Mouse (Mus musculus): ENCODE results near the gene Zmiz1.

DNA sequence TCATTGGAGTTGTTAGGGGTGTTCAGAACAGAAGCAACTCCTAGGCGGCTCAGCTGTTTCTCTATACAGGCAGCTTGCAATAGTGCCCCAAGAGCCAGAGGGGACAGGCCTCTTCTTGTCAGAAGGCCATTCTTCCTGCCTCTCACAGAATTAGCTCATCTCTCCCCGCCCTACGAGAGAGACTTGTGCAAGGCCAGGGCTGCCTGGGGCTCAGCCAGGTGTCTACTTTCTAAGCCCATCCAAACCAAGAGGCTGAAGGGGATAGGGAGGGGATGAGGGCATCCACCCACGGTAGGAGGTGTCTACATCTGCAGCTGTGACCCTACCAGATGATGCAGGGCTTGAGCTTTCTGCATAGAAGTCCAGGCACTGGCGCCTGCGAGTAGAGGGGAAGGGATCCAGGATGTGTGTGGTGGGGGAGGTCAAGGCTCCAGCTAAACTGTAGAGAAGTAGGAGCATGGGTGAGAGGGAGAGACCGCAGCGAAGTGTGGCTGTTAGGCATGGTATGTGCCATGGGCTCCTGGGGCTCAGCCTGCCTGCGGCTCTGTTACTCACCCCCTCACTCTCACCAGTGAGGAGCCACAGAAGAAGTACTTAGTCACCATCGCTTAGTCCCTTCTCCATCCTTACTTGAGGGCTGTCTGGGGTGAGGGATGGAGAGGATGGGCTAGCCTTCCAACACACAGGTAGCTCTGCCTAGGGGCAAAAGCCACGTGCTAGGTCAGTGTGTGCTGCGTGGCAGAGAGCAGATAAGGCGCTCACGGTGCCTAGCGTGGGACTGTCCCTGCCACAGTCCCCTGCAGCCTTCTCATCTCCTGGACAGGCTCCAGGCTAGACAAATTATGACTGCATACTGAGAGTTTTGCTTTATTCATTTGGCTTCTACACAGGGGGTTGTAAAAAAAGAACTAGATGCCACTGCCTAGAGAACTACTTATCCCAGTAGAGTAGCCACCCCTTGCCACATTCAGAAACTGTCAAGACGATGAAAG is 130.3 kb downstream of the Zmiz1 start:
- TF ChIP-seq POLR2A (IDR thresholded peaks at IDR 0.05; ENCODE audit: borderline replicate concordance, control insufficient read depth, low read depth, low read length): no peak
- no peak for TF ChIP-seq CTCF (IDR thresholded peaks at IDR 0.05; ENCODE audit: control insufficient read depth, insufficient read depth, low read length)
